Mouse (Mus musculus) stomach, postnatal 0 days (tissue): ENCODE results near the gene Fam76b.

Source experiments
- CTCF ChIP-seq: IDR thresholded peaks from 2 replicates; pipeline ENCODE4 v1.5.1; 2016; ENCODE audit warnings: antibody characterized with exemption, low read depth, mild to moderate bottlenecking, moderate library complexity
- EP300 ChIP-seq: optimal IDR thresholded peaks from 2 replicates; pipeline ENCODE3; 2016; ENCODE audit warnings: antibody characterized with exemption

- TF ChIP-seq CTCF (no peak), EP300 (no peak)
Observed at GRCm38 (mm10) chr9:13804480-13804879, 23.0 kb upstream of the Fam76b start.
